Mouse (Mus musculus): ENCODE results near the gene Nedd8. TPM values are rescaled to one million over a fixed set of nuclear protein-coding genes. Genes with fewer than 3 reads are reported as not detected.

Gene Nedd8
- polyA plus RNA-seq, 2 experiments = 168 to 286 TPM

- H3K9ac ChIP-seq (replicated peaks) = peak overlapping the region; percentile 90
- H3K4me1 ChIP-seq (replicated peaks; ENCODE audit: control insufficient read depth in 2 of 2, insufficient read depth in 2 of 2, low read length in 1 of 2) = peaks cover 3 to 4% of the 10 kb centered on the region in 2 experiments; a peak in 2 of 4 replicates
- H3K4me3 ChIP-seq (ENCODE audit: insufficient read depth in 1 of 2, low read depth in 2 of 2, low read length in 2 of 2) = peak overlapping the region; percentile 90 to 99
- peak overlapping the region; percentile 90 for H3K27ac ChIP-seq
- TF ChIP-seq CTCF (IDR thresholded peaks at IDR 0.05; ENCODE audit: low read depth) (no peak), EP300 (IDR thresholded peaks at IDR 0.05; ENCODE audit: low read depth) (no peak)
- no peaks in the 10 kb centered on the region for H3K27me3 ChIP-seq (ENCODE audit: control insufficient read depth, insufficient read depth, low read length)
- no peaks in the 10 kb centered on the region for H3K9me3 ChIP-seq (ENCODE audit: control insufficient read depth, low read length)
- peaks cover 22% of the 10 kb centered on the region for H3K36me3 ChIP-seq (replicated peaks; ENCODE audit: control insufficient read depth, insufficient read depth, low read depth)
- ATAC-seq (ENCODE audit: insufficient read depth) (no peak), DNase-seq (ENCODE audit: low read depth in 3 of 3, low spot score in 3 of 3) (no peak)
- peak overlapping the region; percentile 95 for H3K4me2 ChIP-seq (ENCODE audit: low read depth)
- WGBS (ENCODE audit: insufficient replicate concordance) = 56% methylated on average over 7 of the region's 7 CpGs
Observed at GRCm38 (mm10) chr14:55672741-55673060, 777 bp upstream of the Nedd8 start.

GRCm38 (mm10) chr14:55671486-55671832 is 465 bp downstream of the Nedd8 start:
- DNase-seq (ENCODE audit: low read depth in 3 of 3, low spot score in 3 of 3) = no peak
- TF ChIP-seq EP300 (IDR thresholded peaks at IDR 0.05; ENCODE audit: low read depth) (no peak), CTCF (IDR thresholded peaks at IDR 0.05; ENCODE audit: low read depth) (no peak)

GRCm38 (mm10) chr14:55660636-55661035 is 11.3 kb downstream of the Nedd8 start:
- WGBS (ENCODE audit: insufficient replicate concordance) = 47% methylated on average over 2 of the region's 2 CpGs
- H3K4me1 ChIP-seq (replicated peaks; ENCODE audit: control insufficient read depth in 2 of 2, insufficient read depth in 2 of 2, low read length in 1 of 2) = peaks cover 8 to 9% of the 10 kb centered on the region in 2 experiments; a peak in 3 of 4 replicates
- no peaks in the 10 kb centered on the region for H3K9me3 ChIP-seq (ENCODE audit: control insufficient read depth, low read length)
- TF ChIP-seq CTCF (IDR thresholded peaks at IDR 0.05; ENCODE audit: low read depth) (no peak), EP300 (IDR thresholded peaks at IDR 0.05; ENCODE audit: low read depth) (no peak)
- no peak overlapping the region for H3K27ac ChIP-seq
- ATAC-seq (ENCODE audit: insufficient read depth) (no peak), DNase-seq (ENCODE audit: low read depth in 3 of 3, low spot score in 3 of 3) (no peak)
- peak overlapping the region; percentile 74; the same call in 1 of the 2 replicates for H3K9ac ChIP-seq (replicated peaks)
- peaks cover 17% of the 10 kb centered on the region for H3K36me3 ChIP-seq (replicated peaks; ENCODE audit: control insufficient read depth, insufficient read depth, low read depth)
- peak overlapping the region; percentile 69 for H3K4me2 ChIP-seq (ENCODE audit: low read depth)
- no peaks in the 10 kb centered on the region for H3K27me3 ChIP-seq (ENCODE audit: control insufficient read depth, insufficient read depth, low read length)
- peak overlapping the region in 1 of 2 experiments; percentile 70; a peak in 3 of 4 replicates for H3K4me3 ChIP-seq (ENCODE audit: insufficient read depth in 1 of 2, low read depth in 2 of 2, low read length in 2 of 2)

More at GRCm38 (mm10) chr14:55671486-55671832, 465 bp downstream of the Nedd8 start:
- no peaks in the 10 kb centered on the region for H3K9me3 ChIP-seq (ENCODE audit: control insufficient read depth, low read length)
- no peaks in the 10 kb centered on the region for H3K27me3 ChIP-seq (ENCODE audit: control insufficient read depth, insufficient read depth, low read length)
- peaks cover 3 to 4% of the 10 kb centered on the region in 2 experiments; a peak in 2 of 4 replicates for H3K4me1 ChIP-seq (replicated peaks; ENCODE audit: control insufficient read depth in 2 of 2, insufficient read depth in 2 of 2, low read length in 1 of 2)
- peak; percentile 17; the same call in 1 of the 2 replicates for ATAC-seq (ENCODE audit: insufficient read depth)
- H3K4me2 ChIP-seq (ENCODE audit: low read depth) = peak overlapping the region; percentile 95
- peak overlapping the region; percentile 90 to 99 for H3K4me3 ChIP-seq (ENCODE audit: insufficient read depth in 1 of 2, low read depth in 2 of 2, low read length in 2 of 2)
- peak overlapping the region; percentile 90 for H3K9ac ChIP-seq (replicated peaks)
- WGBS (ENCODE audit: insufficient replicate concordance) = 0% methylated on average over 12 of the region's 12 CpGs
- peaks cover 16% of the 10 kb centered on the region for H3K36me3 ChIP-seq (replicated peaks; ENCODE audit: control insufficient read depth, insufficient read depth, low read depth)
- H3K27ac ChIP-seq = peak overlapping the region; percentile 90

- DNase-seq (ENCODE audit: low read depth in 3 of 3, low spot score in 3 of 3) = peak; percentile 73 to 83 (median 74)
- TF ChIP-seq EP300 (IDR thresholded peaks at IDR 0.05; ENCODE audit: low read depth) (no peak), CTCF (IDR thresholded peaks at IDR 0.05; ENCODE audit: low read depth) (peak; percentile 80)
- WGBS (ENCODE audit: insufficient replicate concordance) = under 1% methylated on average over 39 of the region's 39 CpGs
- Histone ChIP-seq H3K27ac (peak within 1 kb of the TSS; percentile 38), H3K4me2 (ENCODE audit: low read depth) (peak within 1 kb of the TSS; percentile 69), H3K27me3 (ENCODE audit: control insufficient read depth, insufficient read depth, low read length) (no peaks in the 10 kb centered on the region), H3K9ac (replicated peaks) (peak within 1 kb of the TSS; percentile 74), H3K4me3 (ENCODE audit: insufficient read depth in 1 of 2, low read depth in 2 of 2, low read length in 2 of 2) (peak within 1 kb of the TSS; percentile 70 to 88), H3K36me3 (replicated peaks; ENCODE audit: control insufficient read depth, insufficient read depth, low read depth) (peaks cover 17% of the 10 kb centered on the region), H3K9me3 (ENCODE audit: control insufficient read depth, low read length) (no peaks in the 10 kb centered on the region), H3K4me1 (replicated peaks; ENCODE audit: control insufficient read depth in 2 of 2, insufficient read depth in 2 of 2, low read length in 1 of 2) (peaks cover 8 to 9% of the 10 kb centered on the region in 2 experiments; a peak in 3 of 4 replicates)
- peak; percentile 95 for ATAC-seq (ENCODE audit: insufficient read depth)
Observed at GRCm38 (mm10) chr14:55659960-55660573, 11.9 kb downstream of the Nedd8 start, which contains the start of gene Mdp1. Mdp1 (minus strand) TSS chr14:55660508.

DNA sequence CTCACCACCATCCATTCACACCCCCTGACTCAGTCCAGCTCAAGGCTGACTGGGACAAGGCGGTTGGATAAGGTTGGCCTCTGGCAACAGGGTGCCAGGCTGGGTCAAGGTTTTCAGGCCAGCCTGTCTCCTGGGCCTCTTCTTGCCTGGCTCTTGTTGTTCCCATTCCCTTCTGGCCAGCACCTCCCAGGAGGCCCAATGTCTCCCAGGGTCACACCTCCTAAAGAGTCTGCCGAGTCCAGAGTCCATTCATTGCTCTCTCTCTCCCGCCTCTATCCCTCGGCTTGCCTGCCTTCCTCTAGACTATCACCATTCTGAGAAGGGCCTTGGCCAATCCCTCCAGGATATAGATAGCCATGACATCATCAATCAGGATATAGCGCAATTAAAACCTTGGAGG is 13.9 kb downstream of the Nedd8 start:
- no peak overlapping the region for H3K27ac ChIP-seq
- no peak overlapping the region for H3K9ac ChIP-seq (replicated peaks)
- WGBS (ENCODE audit: insufficient replicate concordance) = 83% methylated on average over 5 of the region's 5 CpGs
- DNase-seq (ENCODE audit: low read depth in 3 of 3, low spot score in 3 of 3) (no peak), ATAC-seq (ENCODE audit: insufficient read depth) (no peak)
- H3K9me3 ChIP-seq (ENCODE audit: control insufficient read depth, low read length) = no peaks in the 10 kb centered on the region
- no peaks in the 10 kb centered on the region for H3K27me3 ChIP-seq (ENCODE audit: control insufficient read depth, insufficient read depth, low read length)
- H3K4me1 ChIP-seq (replicated peaks; ENCODE audit: control insufficient read depth in 2 of 2, insufficient read depth in 2 of 2, low read length in 1 of 2) = peaks cover 8 to 9% of the 10 kb centered on the region in 2 experiments; a peak in 3 of 4 replicates
- H3K4me2 ChIP-seq (ENCODE audit: low read depth) = no peak overlapping the region
- peaks cover 6% of the 10 kb centered on the region for H3K36me3 ChIP-seq (replicated peaks; ENCODE audit: control insufficient read depth, insufficient read depth, low read depth)
- no peak overlapping the region for H3K4me3 ChIP-seq (ENCODE audit: insufficient read depth in 1 of 2, low read depth in 2 of 2, low read length in 2 of 2)
- TF ChIP-seq EP300 (IDR thresholded peaks at IDR 0.05; ENCODE audit: low read depth) = no peak
- no peak for TF ChIP-seq CTCF (IDR thresholded peaks at IDR 0.05; ENCODE audit: low read depth)

All from liver, embryonic 14.5 days (tissue).